ENCODE assay signal across 19 mouse cellular contexts in the genomic region with DNA sequence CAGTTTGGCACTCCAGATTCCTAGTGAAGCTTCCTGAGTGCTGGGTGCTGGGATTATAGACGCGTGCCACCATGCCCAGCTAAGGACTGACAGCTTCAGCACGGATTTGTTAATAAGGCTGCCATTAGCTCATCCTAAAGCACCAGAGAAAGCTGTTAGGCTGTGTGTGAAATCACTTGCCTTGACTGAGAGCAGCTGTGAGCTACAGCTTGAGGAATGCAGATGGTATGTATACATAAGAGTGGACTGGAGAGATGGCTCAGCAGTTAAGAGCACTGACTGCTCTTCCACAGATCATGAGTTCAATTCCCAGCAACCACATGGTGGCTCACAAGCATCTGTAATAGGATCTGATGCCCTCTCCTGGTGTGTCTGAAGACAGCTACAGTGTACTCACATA. TPM values are rescaled to one million over a fixed set of nuclear protein-coding genes. Genes with fewer than 3 reads are reported as not detected.
DNase-seq lines count a peak whose midpoint lies in the region; ATAC-seq and TF ChIP-seq lines count a peak whose summit lies in the region.
"Had no signal": no experiment of that assay in that cellular context is flagged by ENCODE, and none has a peak within 500 bp of the region (broad histone marks: within the 10 kb centered on the region; RNA-seq: fewer than 3 reads in every experiment).

No protein-coding gene starts in this region.

- H3K4me2 ChIP-seq in heart, embryonic 11.5 days: no peak overlapping the region
- H3K4me2 ChIP-seq in lung, embryonic 14.5 days: no peak overlapping the region
- no peak overlapping the region for H3K4me2 ChIP-seq in stomach, postnatal 0 days (replicated peaks; ENCODE audit: low read depth)
- H3K4me2 ChIP-seq: embryonic facial prominence, embryonic 13.5 days; forebrain, embryonic 12.5 days; heart, embryonic 12.5 days; hindbrain, embryonic 15.5 days had no signal

- no peak for DNase-seq in heart, adult 2 months
- peak; percentile 50 for DNase-seq in lung, embryonic 14.5 days
- no peak for DNase-seq in lung, postnatal 36 days
- DNase-seq in retina, postnatal 1 day: peak; percentile 4
- DNase-seq in retina, embryonic 14.5 days (ENCODE audit: low spot score): no peak
- DNase-seq in stomach, postnatal 0 days (ENCODE audit: low spot score): no peak
- DNase-seq in right cerebral cortex, adult 18-20 months: no peak
- DNase-seq: adrenal gland, postnatal 10 days; cerebellum, adult 11 months; cerebellum, adult 8-10 months; cerebellum, postnatal 36 days; gastrocnemius, postnatal 36 days; heart, adult 18-20 months had no signal

- peaks cover 2% of the 10 kb centered on the region for H3K36me3 ChIP-seq in heart, adult 2 months (ENCODE audit: control insufficient read depth, insufficient read depth, low read length)
- 0 out of 2 replicates have a peak, but pooled peaks cover 3% of the 10 kb centered on the region for H3K36me3 ChIP-seq in heart, embryonic 11.5 days (ENCODE audit: control insufficient read depth, insufficient read depth, low read length)
- no peaks in the 10 kb centered on the region for H3K36me3 ChIP-seq in lung, embryonic 14.5 days (ENCODE audit: insufficient read depth)
- H3K36me3 ChIP-seq in stomach, postnatal 0 days (ENCODE audit: control insufficient read depth, insufficient read depth, low read length): no peaks in the 10 kb centered on the region

- intact Hi-C loops in heart, adult 2 months (cut with DNase I): no loop called here

- H3K79me2 ChIP-seq in heart, adult 2 months (replicated peaks; ENCODE audit: control insufficient read depth, insufficient read depth, low read length): no peaks in the 10 kb centered on the region; the same call in 1 of the 2 replicates

- 79% methylated on average over 3 of the region's 3 CpGs for WGBS in heart, adult 2 months
- WGBS in heart, embryonic 11.5 days (ENCODE audit: insufficient replicate concordance): 66% methylated on average over 3 of the region's 3 CpGs
- WGBS in lung, embryonic 14.5 days: 36% methylated on average over 3 of the region's 3 CpGs
- WGBS in stomach, postnatal 0 days: 32% methylated on average over 3 of the region's 3 CpGs

- peaks cover 2% of the 10 kb centered on the region; the same call in 1 of the 2 replicates for H3K4me1 ChIP-seq in heart, adult 2 months (ENCODE audit: control insufficient read depth, insufficient read depth, low read length)
- H3K4me1 ChIP-seq in heart, embryonic 11.5 days (ENCODE audit: control insufficient read depth, insufficient read depth, low read length): peaks cover 3% of the 10 kb centered on the region; the same call in 1 of the 2 replicates
- H3K4me1 ChIP-seq in lung, embryonic 14.5 days (ENCODE audit: insufficient read depth): 0 out of 2 replicates have a peak, but pooled peaks cover 3% of the 10 kb centered on the region
- no peaks in the 10 kb centered on the region for H3K4me1 ChIP-seq in stomach, postnatal 0 days (replicated peaks; ENCODE audit: control insufficient read depth, insufficient read depth)
- H3K4me1 ChIP-seq: embryonic facial prominence, embryonic 13.5 days; forebrain, embryonic 12.5 days; hindbrain, embryonic 15.5 days had no signal

- no peak overlapping the region for H3K27ac ChIP-seq in heart, adult 2 months
- H3K27ac ChIP-seq in heart, embryonic 11.5 days (ENCODE audit: low read depth, low read length): no peak overlapping the region
- no peak overlapping the region for H3K27ac ChIP-seq in lung, embryonic 14.5 days (ENCODE audit: low read depth)
- no peak overlapping the region for H3K27ac ChIP-seq in stomach, postnatal 0 days (replicated peaks)
- H3K27ac ChIP-seq: embryonic facial prominence, embryonic 13.5 days; forebrain, embryonic 12.5 days; hindbrain, embryonic 15.5 days had no signal

- no peak overlapping the region for H3K4me3 ChIP-seq in heart, adult 2 months
- H3K4me3 ChIP-seq in heart, embryonic 11.5 days (ENCODE audit: low read depth, low read length): no peak overlapping the region
- H3K4me3 ChIP-seq in lung, embryonic 14.5 days (ENCODE audit: low read depth, low read length): no peak overlapping the region
- no peak overlapping the region for H3K4me3 ChIP-seq in stomach, postnatal 0 days (ENCODE audit: low read depth, low read length)
- H3K4me3 ChIP-seq: embryonic facial prominence, embryonic 13.5 days; forebrain, embryonic 12.5 days; heart, embryonic 12.5 days; hindbrain, embryonic 15.5 days had no signal

- 0 out of 2 replicates have a peak, but pooled peaks have one; percentile 15 for TF ChIP-seq CTCF in heart, adult 2 months (IDR thresholded peaks at IDR 0.05)
- TF ChIP-seq CTCF in lung, embryonic 14.5 days (IDR thresholded peaks at IDR 0.05; ENCODE audit: low read depth): no peak
- 0 out of 2 replicates have a peak, but pooled peaks have one; percentile 2 for TF ChIP-seq CTCF in stomach, postnatal 0 days (IDR thresholded peaks at IDR 0.05; ENCODE audit: low read depth)

- H3K9ac ChIP-seq in heart, adult 2 months (ENCODE audit: low read depth, low read length): no peak overlapping the region
- H3K9ac ChIP-seq in heart, embryonic 11.5 days (ENCODE audit: low read depth, low read length): no peak overlapping the region
- no peak overlapping the region for H3K9ac ChIP-seq in lung, embryonic 14.5 days
- H3K9ac ChIP-seq in stomach, postnatal 0 days (ENCODE audit: low read length): no peak overlapping the region
- H3K9ac ChIP-seq: embryonic facial prominence, embryonic 13.5 days; forebrain, embryonic 12.5 days; heart, embryonic 12.5 days; hindbrain, embryonic 15.5 days had no signal

- ATAC-seq in heart, embryonic 11.5 days (replicated peaks; ENCODE audit: insufficient number of reproducible peaks, low FRiP score, low TSS enrichment): no peak
- ATAC-seq in lung, embryonic 14.5 days (ENCODE audit: insufficient read depth): peak; percentile 66; the same call in 1 of the 2 replicates
- no peak for ATAC-seq in stomach, postnatal 0 days (ENCODE audit: low FRiP score, low TSS enrichment)
- ATAC-seq: forebrain, embryonic 16.5 days had no signal

- TF ChIP-seq POLR2A in heart, adult 2 months (IDR thresholded peaks at IDR 0.05; ENCODE audit: insufficient read depth, low read depth, low read length): no peak

- H3K9me3 ChIP-seq in heart, embryonic 11.5 days (replicated peaks; ENCODE audit: control insufficient read depth, low read length): no peaks in the 10 kb centered on the region
- H3K9me3 ChIP-seq in lung, embryonic 14.5 days (ENCODE audit: low read depth, low read length): no peaks in the 10 kb centered on the region
- H3K9me3 ChIP-seq in stomach, postnatal 0 days (ENCODE audit: control insufficient read depth, low read length): no peaks in the 10 kb centered on the region
- H3K9me3 ChIP-seq: embryonic facial prominence, embryonic 13.5 days; forebrain, embryonic 12.5 days; heart, embryonic 12.5 days; hindbrain, embryonic 15.5 days had no signal

- H3K27me3 ChIP-seq in heart, adult 2 months (ENCODE audit: control insufficient read depth, insufficient read depth, low read length): no peaks in the 10 kb centered on the region
- no peaks in the 10 kb centered on the region for H3K27me3 ChIP-seq in heart, embryonic 11.5 days (ENCODE audit: control insufficient read depth, insufficient read depth, low read length)
- no peaks in the 10 kb centered on the region for H3K27me3 ChIP-seq in lung, embryonic 14.5 days (ENCODE audit: insufficient read depth, low read length)
- H3K27me3 ChIP-seq in stomach, postnatal 0 days (ENCODE audit: control insufficient read depth, insufficient read depth, low read length): no peaks in the 10 kb centered on the region
- H3K27me3 ChIP-seq: embryonic facial prominence, embryonic 13.5 days; forebrain, embryonic 12.5 days; heart, embryonic 12.5 days; hindbrain, embryonic 15.5 days had no signal

- TF ChIP-seq EP300 in heart, adult 2 months (IDR thresholded peaks at IDR 0.05; ENCODE audit: insufficient read depth, low read depth, low read length): no peak
- TF ChIP-seq EP300 in stomach, postnatal 0 days (optimal IDR thresholded peaks at IDR 0.05): no peak

RNA-seq across cellular contexts. Expression of gene Fkbp14, which starts 20.3 kb away (rescaled TPM):
- total RNA-seq in heart, adult 2 months (2021): 10 to 100 TPM in 1 of 2 experiments, 1 to 10 TPM in 1; 7.6 to 10.7 TPM
- 5.4 and 12.3 TPM in 2 replicates for polyA plus RNA-seq in heart, adult 2 months (2012; rRNA removed)
- 23.5 and 34.3 TPM in 2 replicates for polyA plus RNA-seq in heart, embryonic 11.5 days (2014; fragmentation: Nextera tagmentation; extraction: Ambion mirVana)
- polyA plus RNA-seq in lung, embryonic 14.5 days (2014; fragmentation: Nextera tagmentation; extraction: Ambion mirVana): 21.5 and 28.1 TPM in 2 replicates
- 9.7 and 12.4 TPM in 2 replicates for polyA plus RNA-seq in stomach, postnatal 0 days (2015; fragmentation: Nextera tagmentation; extraction: Ambion mirVana)

RNA-seq across cellular contexts. Expression of gene Plekha8, which starts 22.5 kb away (rescaled TPM):
- total RNA-seq in heart, adult 2 months (2021): 1 to 10 TPM; 9.0 to 9.7 TPM
- 2.6 and 5.4 TPM in 2 replicates for polyA plus RNA-seq in heart, adult 2 months (2012; rRNA removed)
- 13.0 and 13.6 TPM in 2 replicates for polyA plus RNA-seq in heart, embryonic 11.5 days (2014; fragmentation: Nextera tagmentation; extraction: Ambion mirVana)
- 11.8 and 12.5 TPM in 2 replicates for polyA plus RNA-seq in lung, embryonic 14.5 days (2014; fragmentation: Nextera tagmentation; extraction: Ambion mirVana)
- 5.3 and 5.4 TPM in 2 replicates for polyA plus RNA-seq in stomach, postnatal 0 days (2015; fragmentation: Nextera tagmentation; extraction: Ambion mirVana)

RNA-seq across cellular contexts. Expression of gene Scrn1, which starts 51.1 kb away (rescaled TPM):
- total RNA-seq in heart, adult 2 months (2021): 1 to 10 TPM; 6.1 to 7.4 TPM
- 6.8 and 14.1 TPM in 2 replicates for polyA plus RNA-seq in heart, adult 2 months (2012; rRNA removed)
- polyA plus RNA-seq in heart, embryonic 11.5 days (2014; fragmentation: Nextera tagmentation; extraction: Ambion mirVana): 15.5 and 17.7 TPM in 2 replicates
- 1.9 and 2.4 TPM in 2 replicates for polyA plus RNA-seq in lung, embryonic 14.5 days (2014; fragmentation: Nextera tagmentation; extraction: Ambion mirVana)
- 3.4 and 5.7 TPM in 2 replicates for polyA plus RNA-seq in stomach, postnatal 0 days (2015; fragmentation: Nextera tagmentation; extraction: Ambion mirVana)

Comparison
In these comparisons a context has a peak if more than half of its experiments do, and no peak if none do; other contexts are left out.
1. DNase-seq: peak in lung, embryonic 14.5 days (single experiment) and retina, postnatal 1 day (single experiment); none in heart, adult 2 months (0 of 2), lung, postnatal 36 days (single experiment), retina, embryonic 14.5 days (single experiment), stomach, postnatal 0 days (single experiment) and right cerebral cortex, adult 18-20 months (single experiment).